Mouse (Mus musculus) urinary bladder, adult 2 months (tissue): ENCODE measurements around the gene Gpr142. TPM values are rescaled to one million over a fixed set of nuclear protein-coding genes. Genes with fewer than 3 reads are reported as not detected.
A peak's percentile ranks its signal among the peaks of the same experiment; 100 is the strongest.

Experiments used
- DNase-seq: peaks from one replicate; pipeline ENCODE4 v3.0.0; 2022; ENCODE audit warnings: low spot score
- polyA plus RNA-seq: library from polyadenylated mRNA; depleted of rRNA; stranded (reverse); fragments of >200 nt; gene quantifications from 2 replicates; pipeline ENCODE4 v1.2.3, GENCODE M21; 2012; rRNA removed

The Gpr142 gene
- polyA plus RNA-seq, 1 experiment, result not detected

- DNase-seq, result no peak
Measured at GRCm38 (mm10) chr11:114844464-114845220, 45.9 kb downstream of the Gpr142 start.

- no peak for DNase-seq
Measured at GRCm38 (mm10) chr11:114846336-114846735, 47.6 kb downstream of the Gpr142 start.

GRCm38 (mm10) chr11:114847008-114847407 lies 48.3 kb downstream of the Gpr142 start:
- DNase-seq, result no peak

- DNase-seq, result no peak
Measured at GRCm38 (mm10) chr11:114849572-114849971, 50.8 kb downstream of the Gpr142 start.

- DNase-seq, result no peak
Measured at GRCm38 (mm10) chr11:114850066-114850451, 51.3 kb downstream of the Gpr142 start.

GRCm38 (mm10) chr11:114850452-114851268 lies 51.9 kb downstream of the Gpr142 start, which contains the start of gene Gprc5c:
Gene Gprc5c (plus strand): TSS chr11:114851152.
- DNase-seq, result no peak

GRCm38 (mm10) chr11:114851269-114851607 lies 52.5 kb downstream of the Gpr142 start:
- DNase-seq, result no peak

- peak; percentile 46 for DNase-seq
Measured at GRCm38 (mm10) chr11:114851608-114852310, 53.0 kb downstream of the Gpr142 start.

- no peak for DNase-seq
Measured at GRCm38 (mm10) chr11:114852311-114853173, 53.8 kb downstream of the Gpr142 start.

GRCm38 (mm10) chr11:114853174-114853838 lies 54.6 kb downstream of the Gpr142 start:
- no peak for DNase-seq

GRCm38 (mm10) chr11:114854581-114854980 lies 55.9 kb downstream of the Gpr142 start:
- DNase-seq, result no peak

- DNase-seq, result no peak
Measured at GRCm38 (mm10) chr11:114856125-114856524, 57.4 kb downstream of the Gpr142 start.

Other genes with a start within 250 kb of the Gpr142 start
- gene Rpl38, start 130.4 kb upstream of the Gpr142 start, polyA plus RNA-seq, result 2,406 and 2,749 TPM in 2 replicates
- gene Ttyh2, start 123.5 kb upstream of the Gpr142 start, polyA plus RNA-seq, result 3.7 and 4.7 TPM in 2 replicates
- gene Dnaic2, start 71.5 kb upstream of the Gpr142 start, polyA plus RNA-seq, result 1.1 and 1.2 TPM in 2 replicates
- gene Kif19a, start 33.5 kb upstream of the Gpr142 start, polyA plus RNA-seq, result 0.65 and 1.3 TPM in 2 replicates
- 0.15 and 0.22 TPM in 2 replicates for gene Btbd17, start 3.0 kb upstream of the Gpr142 start, polyA plus RNA-seq
- gene Gprc5c, start 52.2 kb downstream of the Gpr142 start, polyA plus RNA-seq, result 5.1 and 6.5 TPM in 2 replicates
- 0.93 and 1.0 TPM in 2 replicates for gene Cd300a, start 91.1 kb downstream of the Gpr142 start, polyA plus RNA-seq
- 2.4 and 3.6 TPM in 2 replicates for gene Cd300lb, start 135.5 kb downstream of the Gpr142 start, polyA plus RNA-seq
- gene Cd300c, start 170.2 kb downstream of the Gpr142 start, polyA plus RNA-seq, result 0.21 and 0.51 TPM in 2 replicates
- gene Cd300ld, start 191.0 kb downstream of the Gpr142 start, polyA plus RNA-seq, result 4.2 and 6.1 TPM in 2 replicates
- 3.5 and 4.8 TPM in 2 replicates for gene Cd300c2, start 203.0 kb downstream of the Gpr142 start, polyA plus RNA-seq
- 0.83 and 1.2 TPM in 2 replicates for gene Cd300ld2, start 217.3 kb downstream of the Gpr142 start, polyA plus RNA-seq
- gene Cd300ld4, start 228.1 kb downstream of the Gpr142 start, polyA plus RNA-seq, result 3.3 and 3.6 TPM in 2 replicates
- 3.1 and 5.2 TPM in 2 replicates for gene Cd300ld5, start 238.8 kb downstream of the Gpr142 start, polyA plus RNA-seq
- gene Cd300ld3, start 249.5 kb downstream of the Gpr142 start, polyA plus RNA-seq, result 16.9 and 17.1 TPM in 2 replicates